Mouse (Mus musculus): Measurements from ENCODE around the gene Fbf1. TPM values are rescaled to one million over a fixed set of nuclear protein-coding genes. Genes with fewer than 3 reads are reported as not detected.

Fbf1 gene
- polyA plus RNA-seq, 1 experiment from 2014 or later, result 49.2 TPM

- DNase-seq (ENCODE audit: low read depth, low spot score) (no peak), ATAC-seq (peak; percentile 24)
- ChIA-PET POLR2A (interaction anchor here (0.6 to 2.3 kb wide), 6 partner anchors 10 to 87 kb away, joined by 3 to 12 read pairs (median 4); no protein-coding TSS in a partner anchor), CTCF (interaction anchor here (1.0 to 2.9 kb wide), 4 partner anchors 12 to 22 kb away, joined by 3 to 18 read pairs (median 4); partner anchors contain the start of gene Wbp2)
- in situ Hi-C loops (cut with MboI; ENCODE audit: low pct_unique_long_range_greater_than_20kb), result no loop called here
- no peak for TF ChIP-seq CTCF (IDR thresholded peaks at IDR 0.05)
- H3K27me3 ChIP-seq, result no peaks in the 10 kb centered on the region
Measured at GRCm38 (mm10) chr11:116109441-116110081, 58.4 kb downstream of the Fbf1 start.

GRCm38 (mm10) chr11:116108464-116109137 lies 59.4 kb downstream of the Fbf1 start:
- in situ Hi-C loops (cut with MboI; ENCODE audit: low pct_unique_long_range_greater_than_20kb), result no loop called here
- CTCF ChIA-PET, result interaction anchor here (1.1 to 1.3 kb wide), 2 partner anchors 18 to 21 kb away, joined by 3 read pairs; partner anchors contain the start of gene Wbp2
- no peak for ATAC-seq
- TF ChIP-seq CTCF (IDR thresholded peaks at IDR 0.05), result no peak
- POLR2A ChIA-PET, result interaction anchor here (0.6 to 2.4 kb wide), 7 partner anchors 9 to 86 kb away, joined by 3 to 13 read pairs (median 5); no protein-coding TSS in a partner anchor
- no peak for DNase-seq (ENCODE audit: low read depth, low spot score)
- H3K27me3 ChIP-seq, result no peaks in the 10 kb centered on the region

GRCm38 (mm10) chr11:116107777-116108285 lies 60.1 kb downstream of the Fbf1 start:
- TF ChIP-seq CTCF (IDR thresholded peaks at IDR 0.05), result no peak
- DNase-seq (ENCODE audit: low read depth, low spot score), result no peak
- H3K27me3 ChIP-seq, result no peaks in the 10 kb centered on the region
- ChIA-PET POLR2A (interaction anchor here (1.0 to 2.4 kb wide), 4 partner anchors 8 to 21 kb away, joined by 3 to 13 read pairs (median 8); no protein-coding TSS in a partner anchor), CTCF (interaction anchor here (1.0 to 2.0 kb wide), 3 partner anchors 10 to 19 kb away, joined by 3 to 8 read pairs (median 4); no protein-coding TSS in a partner anchor)
- in situ Hi-C loops (cut with MboI; ENCODE audit: low pct_unique_long_range_greater_than_20kb), result no loop called here
- no peak for ATAC-seq

GRCm38 (mm10) chr11:116106963-116107776 lies 60.8 kb downstream of the Fbf1 start:
- ATAC-seq (no peak), DNase-seq (ENCODE audit: low read depth, low spot score) (no peak)
- ChIA-PET POLR2A (interaction anchor here (0.6 to 2.4 kb wide), 3 partner anchors 9 to 145 kb away, joined by 3 to 13 read pairs (median 4); no protein-coding TSS in a partner anchor), CTCF (interaction anchor here (1.0 to 2.0 kb wide), 3 partner anchors 9 to 18 kb away, joined by 3 to 8 read pairs (median 4); no protein-coding TSS in a partner anchor)
- in situ Hi-C loops (cut with MboI; ENCODE audit: low pct_unique_long_range_greater_than_20kb), result no loop called here
- no peaks in the 10 kb centered on the region for H3K27me3 ChIP-seq
- TF ChIP-seq CTCF (IDR thresholded peaks at IDR 0.05), result no peak

- DNase-seq (ENCODE audit: low read depth, low spot score) (no peak), ATAC-seq (no peak)
- no peak for TF ChIP-seq CTCF (IDR thresholded peaks at IDR 0.05)
- POLR2A ChIA-PET, result interaction anchor here (2.4 kb wide), 1 partner anchor 8 kb away, joined by 13 read pairs; no protein-coding TSS in a partner anchor
- H3K27me3 ChIP-seq, result no peaks in the 10 kb centered on the region
- in situ Hi-C loops (cut with MboI; ENCODE audit: low pct_unique_long_range_greater_than_20kb), result no loop called here
- CTCF ChIA-PET, result interaction anchor here (1.5 to 2.0 kb wide), 2 partner anchors 8 to 15 kb away, joined by 4 to 8 read pairs; no protein-coding TSS in a partner anchor
Measured at GRCm38 (mm10) chr11:116106154-116106962, 61.6 kb downstream of the Fbf1 start.

GRCm38 (mm10) chr11:116105065-116105464 lies 62.9 kb downstream of the Fbf1 start:
- ChIA-PET POLR2A (interaction anchor here (0.5 to 1.4 kb wide), 4 partner anchors 17 to 120 kb away, joined by 3 to 6 read pairs (median 4); no protein-coding TSS in a partner anchor), CTCF (interaction anchor here (1.0 to 1.5 kb wide), 2 partner anchors 13 to 14 kb away, joined by 3 to 4 read pairs; no protein-coding TSS in a partner anchor)
- no peak for ATAC-seq
- no peaks in the 10 kb centered on the region for H3K27me3 ChIP-seq
- DNase-seq (ENCODE audit: low read depth, low spot score), result no peak
- TF ChIP-seq CTCF (IDR thresholded peaks at IDR 0.05), result no peak
- in situ Hi-C loops (cut with MboI; ENCODE audit: low pct_unique_long_range_greater_than_20kb), result no loop called here

- in situ Hi-C loops (cut with MboI; ENCODE audit: low pct_unique_long_range_greater_than_20kb), result no loop called here
- TF ChIP-seq CTCF (IDR thresholded peaks at IDR 0.05), result no peak
- CTCF ChIA-PET, result interaction anchor here (1.0 kb wide), 2 partner anchors 12 to 14 kb away, joined by 3 read pairs; no protein-coding TSS in a partner anchor
- H3K27me3 ChIP-seq, result no peaks in the 10 kb centered on the region
- POLR2A ChIA-PET, result interaction anchor here (1.1 to 1.4 kb wide), 2 partner anchors 16 to 26 kb away, joined by 3 to 6 read pairs; no protein-coding TSS in a partner anchor
- DNase-seq (ENCODE audit: low read depth, low spot score) (no peak), ATAC-seq (peak; percentile 44)
Measured at GRCm38 (mm10) chr11:116104006-116104646, 63.8 kb downstream of the Fbf1 start.

GRCm38 (mm10) chr11:116103572-116103971 lies 64.4 kb downstream of the Fbf1 start:
- ATAC-seq, result no peak
- POLR2A ChIA-PET, result no interaction called here

More at GRCm38 (mm10) chr11:116103572-116103971, 64.4 kb downstream of the Fbf1 start:
- in situ Hi-C loops (cut with MboI; ENCODE audit: low pct_unique_long_range_greater_than_20kb), result no loop called here
- CTCF ChIA-PET, result interaction anchor here (1.0 kb wide), 1 partner anchor 12 kb away, joined by 3 read pairs; no protein-coding TSS in a partner anchor
- DNase-seq (ENCODE audit: low read depth, low spot score), result no peak
- no peaks in the 10 kb centered on the region for H3K27me3 ChIP-seq
- TF ChIP-seq CTCF (IDR thresholded peaks at IDR 0.05), result no peak

Data from Patski (cell line).